Mouse (Mus musculus) erythroblast, adult 5-6 weeks (primary cell): ENCODE measurements around the gene Adra1d. TPM values are rescaled to one million over a fixed set of nuclear protein-coding genes. Genes with fewer than 3 reads are reported as not detected.

Experiments used
- ATAC-seq: replicated peaks from 2 replicates; pipeline ENCODE4 v1.8.0; 2016; ENCODE audit warnings: moderate number of reproducible peaks, mild to moderate bottlenecking, moderate TSS enrichment, inconsistent platforms; ENCODE audit not compliant: poor library complexity, low FRiP score, severe bottlenecking
- total RNA-seq, 2 experiments: library from RNA; stranded (forward) in 1 of 2; stranded (reverse) in 1 of 2; fragments of 150-400 nt in 1 of 2; fragments of 200-764, 138-1000 nt in 1 of 2; gene quantifications; 2 replicates each; pipeline versions ENCODE4 v1.2.3 to v1.2.4; 2015 to 2017; ENCODE audit warnings: low replicate concordance in 2 of 2

Adra1d gene
- total RNA-seq, 2 experiments from 2014 or later = not detected

- no peak for ATAC-seq
These were observed 62.7 kb downstream of the Adra1d start for GRCm38 (mm10) chr2:131499290-131499845.

- ATAC-seq = no peak
These were observed 63.9 kb downstream of the Adra1d start for GRCm38 (mm10) chr2:131498219-131498618.

GRCm38 (mm10) chr2:131497224-131497856 is 64.7 kb downstream of the Adra1d start:
- ATAC-seq = peak; percentile 81

- ATAC-seq = peak; percentile 34
These were observed 65.8 kb downstream of the Adra1d start for GRCm38 (mm10) chr2:131496125-131496820.

Other genes with a start within 250 kb of the Adra1d start
- gene Rnf24, start 209.4 kb downstream of the Adra1d start, total RNA-seq (2015; ENCODE audit: low replicate concordance) = 0.84 and 3.5 TPM in 2 replicates
- 0.42 and 0.43 TPM in 2 replicates for gene Rnf24, start 209.4 kb downstream of the Adra1d start, total RNA-seq (2017; ENCODE audit: low replicate concordance)
- 250 and 267 TPM in 2 replicates for gene Smox, start 70.8 kb downstream of the Adra1d start, total RNA-seq (2015; ENCODE audit: low replicate concordance)
- 332 and 572 TPM in 2 replicates for gene Smox, start 70.8 kb downstream of the Adra1d start, total RNA-seq (2017; ENCODE audit: low replicate concordance)